Mouse (Mus musculus) hindbrain, embryonic 14.5 days (tissue): Measurements from ENCODE around the gene Gm6793. TPM values are rescaled to one million over a fixed set of nuclear protein-coding genes. Genes with fewer than 3 reads are reported as not detected.

ENCODE experiments used
- ATAC-seq: fragments of 200-750 bp; cut with Nextera tagmentation; 2 replicates; pipeline ENCODE4 v1.8.0; 2017; ENCODE audit warnings: moderate number of reproducible peaks, mild to moderate bottlenecking, moderate TSS enrichment, moderate library complexity; ENCODE audit not compliant: low FRiP score
- DNase-seq: peaks from one replicate; pipeline ENCODE4 v3.0.0-alpha.2; 2015; ENCODE audit warnings: low spot score
- H3K27ac ChIP-seq: fragments of 300-500 bp; sonication (generic); 2 replicates; pipeline ENCODE4 v1.5.1; 2014; ENCODE audit warnings: mild to moderate bottlenecking, moderate library complexity
- H3K27me3 ChIP-seq: fragments of 300-500 bp; sonication (generic); 2 replicates; pipeline ENCODE4 v1.6.1; 2014; ENCODE audit warnings: mild to moderate bottlenecking, low read length, mixed read lengths; ENCODE audit not compliant: control insufficient read depth, insufficient read depth
- H3K36me3 ChIP-seq: fragments of 300-500 bp; sonication (generic); replicated peaks from 2 replicates; pipeline ENCODE4 v1.6.1; 2014; ENCODE audit not compliant: control insufficient read depth, insufficient read depth
- H3K4me1 ChIP-seq: fragments of 300-500 bp; sonication (generic); replicated peaks from 2 replicates; pipeline ENCODE4 v1.6.1; 2014; ENCODE audit warnings: antibody characterized with exemption, low read length, mixed read lengths; ENCODE audit not compliant: control insufficient read depth, insufficient read depth
- H3K4me2 ChIP-seq: fragments of 300-500 bp; sonication (generic); replicated peaks from 2 replicates; pipeline ENCODE4 v1.6.1; 2014; ENCODE audit warnings: mild to moderate bottlenecking, moderate library complexity
- H3K4me3 ChIP-seq: fragments of 300-500 bp; sonication (generic); replicated peaks from 2 replicates; pipeline ENCODE4 v1.5.1; 2014; ENCODE audit warnings: mild to moderate bottlenecking, low read length
- H3K9ac ChIP-seq: fragments of 300-500 bp; sonication (generic); 2 replicates; pipeline ENCODE4 v1.6.1; 2014
- H3K9me3 ChIP-seq: fragments of 300-500 bp; sonication (generic); 2 replicates; pipeline ENCODE4 v1.6.1; 2016; ENCODE audit warnings: low read length; ENCODE audit not compliant: control insufficient read depth
- WGBS: fragments of 180-500 bp; shearing (Covaris S2); extraction: QIAGEN DNeasy Blood & Tissue Kit; methylation state at CpG from one replicate; pipeline ENCODE4 v1.1.7; 2014; 5-methylcytosine and 5-hydroxymethylcytosine counted together
- polyA plus RNA-seq: library from polyadenylated mRNA; unstranded; fragments of >200 nt; fragmentation: Nextera tagmentation; extraction: Ambion mirVana; gene quantifications from 2 replicates; pipeline ENCODE4 v1.2.1, GENCODE M21; 2014

Gm6793 gene
- polyA plus RNA-seq, 1 experiment from 2014 or later: 1.2 TPM

DNA sequence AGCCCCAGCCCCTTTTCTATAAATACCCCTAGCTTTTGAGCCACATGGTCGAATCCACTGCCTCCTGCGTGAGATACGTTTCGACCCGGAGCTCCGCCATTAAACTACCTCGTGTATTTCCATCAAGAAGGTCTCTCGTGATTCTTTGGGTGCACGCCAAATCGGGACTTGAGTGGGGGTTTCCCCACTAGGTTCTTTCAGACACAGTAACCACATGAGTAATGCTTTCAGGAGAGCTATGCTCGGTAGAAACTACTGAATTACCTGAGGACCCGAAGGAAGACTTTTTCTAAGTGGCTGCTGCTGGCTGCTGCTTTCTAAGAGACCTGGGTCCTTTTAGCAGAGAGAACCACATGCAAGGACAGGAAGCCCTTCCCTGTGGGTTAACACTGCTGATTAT, 40.7 kb downstream of the Gm6793 start:
- no peak for ATAC-seq

DNA sequence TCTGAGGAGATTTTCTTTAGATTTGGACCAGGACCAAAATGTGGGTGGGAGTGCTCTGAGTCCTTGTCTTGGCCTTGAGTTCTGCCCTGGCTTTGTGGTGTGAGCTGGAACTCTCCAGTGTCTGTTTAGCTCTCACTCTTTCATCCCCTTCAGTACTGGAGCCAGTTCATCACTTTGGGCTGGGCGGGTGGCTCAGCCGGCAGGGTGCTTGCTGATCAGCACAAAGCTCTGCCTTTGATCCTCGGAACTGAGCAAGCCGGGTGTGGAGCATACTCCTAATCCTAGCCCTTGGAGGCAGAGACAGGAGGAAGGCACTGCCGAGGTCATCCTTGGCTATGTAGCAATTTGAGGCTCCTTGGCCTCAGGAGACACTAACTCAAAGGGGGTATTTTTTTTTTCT, 45.8 kb downstream of the Gm6793 start:
- peaks cover 10% of the 10 kb centered on the region; the same call in 1 of the 2 replicates for H3K36me3 ChIP-seq
- no peak overlapping the region for H3K27ac ChIP-seq
- no peaks in the 10 kb centered on the region for H3K4me1 ChIP-seq
- no peak overlapping the region for H3K4me2 ChIP-seq
- no peak overlapping the region for H3K4me3 ChIP-seq
- WGBS: 46% methylated on average over 5 of the region's 5 CpGs
- H3K9me3 ChIP-seq: no peaks in the 10 kb centered on the region
- no peak overlapping the region for H3K9ac ChIP-seq
- ATAC-seq (no peak), DNase-seq (no peak)
- no peaks in the 10 kb centered on the region for H3K27me3 ChIP-seq

More for the DNA sequence above, 40.7 kb downstream of the Gm6793 start:
- WGBS: 98% methylated on average over 12 of the region's 12 CpGs
- DNase-seq: no peak
- H3K4me2 ChIP-seq: no peak overlapping the region
- H3K4me1 ChIP-seq: no peaks in the 10 kb centered on the region
- H3K4me3 ChIP-seq: no peak overlapping the region
- H3K9ac ChIP-seq: no peak overlapping the region
- no peak overlapping the region for H3K27ac ChIP-seq
- peaks cover 10% of the 10 kb centered on the region; the same call in 1 of the 2 replicates for H3K36me3 ChIP-seq
- no peaks in the 10 kb centered on the region for H3K27me3 ChIP-seq
- H3K9me3 ChIP-seq: no peaks in the 10 kb centered on the region

DNA sequence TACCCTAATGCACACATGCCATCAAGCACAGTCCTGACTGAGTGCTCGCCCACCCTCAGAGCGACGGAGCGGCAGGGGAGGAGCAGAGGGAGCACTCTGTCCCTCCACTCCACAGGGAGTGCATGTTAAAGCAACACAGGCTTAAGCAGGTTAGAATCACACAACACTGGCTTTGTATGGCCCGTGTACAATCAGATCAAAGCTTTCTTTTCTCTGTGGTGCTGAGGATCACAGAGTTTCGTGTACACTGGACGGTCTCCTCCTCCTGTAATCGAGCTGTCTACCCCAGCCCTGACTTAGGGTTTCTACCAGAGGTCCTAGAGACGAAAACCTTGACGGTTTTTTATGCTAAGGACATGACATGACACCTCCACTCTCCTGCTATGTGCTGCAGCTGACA, 46.3 kb downstream of the Gm6793 start:
- DNase-seq: no peak
- Histone ChIP-seq H3K27ac (no peak overlapping the region), H3K9me3 (no peaks in the 10 kb centered on the region), H3K36me3 (0 out of 2 replicates have a peak, but pooled peaks cover 10% of the 10 kb centered on the region), H3K4me2 (no peak overlapping the region), H3K9ac (no peak overlapping the region), H3K27me3 (no peaks in the 10 kb centered on the region), H3K4me1 (no peaks in the 10 kb centered on the region), H3K4me3 (no peak overlapping the region)
- ATAC-seq: no peak
- 90% methylated on average over 10 of the region's 10 CpGs for WGBS

DNA sequence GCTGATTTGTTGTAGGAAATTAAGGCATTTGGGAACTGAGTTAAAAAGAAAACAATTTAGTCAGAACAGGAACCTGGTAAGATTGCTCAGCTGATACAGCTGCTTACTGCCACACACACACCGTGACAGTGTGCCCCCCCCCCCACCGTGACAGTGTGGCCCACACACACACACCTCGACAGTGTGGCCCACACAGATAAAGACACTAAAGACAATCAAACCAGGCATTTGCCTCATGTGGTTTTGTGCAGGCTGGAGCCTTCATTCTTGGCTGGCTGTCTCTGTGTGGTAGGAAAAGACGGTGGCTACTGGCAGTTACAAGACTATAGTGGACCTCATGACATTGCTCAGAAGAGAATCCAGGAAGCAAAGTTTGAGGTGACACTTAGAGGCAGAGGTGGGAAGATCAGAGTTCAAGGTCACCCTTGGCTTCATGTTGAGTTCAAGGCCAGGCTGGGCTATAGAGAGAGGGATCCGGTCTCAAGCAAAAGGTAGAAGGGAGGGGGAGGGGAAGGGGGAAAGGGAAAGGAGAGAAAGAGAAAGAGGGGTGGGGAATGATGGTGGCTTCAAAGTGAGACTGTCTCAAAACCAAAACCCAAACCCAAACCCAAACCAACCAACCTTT, 47.5 kb downstream of the Gm6793 start:
- no peaks in the 10 kb centered on the region for H3K9me3 ChIP-seq
- H3K4me1 ChIP-seq: no peaks in the 10 kb centered on the region
- no peak overlapping the region for H3K27ac ChIP-seq
- no peak overlapping the region for H3K4me3 ChIP-seq
- H3K27me3 ChIP-seq: no peaks in the 10 kb centered on the region
- DNase-seq (no peak), ATAC-seq (no peak)
- 0 out of 2 replicates have a peak, but pooled peaks cover 9% of the 10 kb centered on the region for H3K36me3 ChIP-seq
- 81% methylated on average over 5 of the region's 5 CpGs for WGBS
- no peak overlapping the region for H3K9ac ChIP-seq
- no peak overlapping the region for H3K4me2 ChIP-seq

DNA sequence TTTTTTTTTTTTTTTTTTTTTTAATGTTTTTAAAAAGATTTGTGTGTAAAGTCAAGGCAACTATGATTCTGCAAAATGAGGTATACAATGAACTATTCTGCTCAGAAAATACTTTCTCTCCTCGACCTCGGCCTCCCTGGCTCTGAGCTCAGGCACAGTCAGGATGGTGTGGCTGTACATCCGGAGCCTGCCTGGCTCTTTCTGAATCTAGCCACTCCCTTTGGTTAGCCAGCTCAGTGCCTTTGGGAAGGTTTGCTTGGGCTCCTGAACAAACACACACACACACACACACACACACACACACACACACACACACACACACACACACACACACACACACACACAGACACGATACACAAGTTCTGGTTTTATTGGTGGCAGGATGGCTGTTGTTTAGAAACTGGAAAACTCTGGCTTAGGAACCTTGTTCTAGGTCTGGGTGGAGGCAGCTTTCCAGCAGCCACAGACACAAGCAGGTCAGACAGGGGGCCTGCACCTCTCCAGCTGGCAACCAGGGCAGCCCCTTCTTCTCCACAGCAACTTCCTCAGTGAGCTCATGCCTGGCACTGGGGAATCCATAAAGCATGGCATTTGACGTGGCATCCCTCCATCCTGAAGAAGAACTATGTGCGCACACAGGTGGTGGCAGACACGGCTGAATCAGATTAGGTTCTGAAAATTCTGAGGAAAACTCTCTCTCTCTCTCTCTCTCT, 49.8 kb downstream of the Gm6793 start:
- Histone ChIP-seq H3K4me2 (no peak overlapping the region), H3K27ac (no peak overlapping the region), H3K4me1 (no peaks in the 10 kb centered on the region), H3K9me3 (no peaks in the 10 kb centered on the region), H3K9ac (no peak overlapping the region), H3K27me3 (no peaks in the 10 kb centered on the region), H3K36me3 (no peaks in the 10 kb centered on the region), H3K4me3 (no peak overlapping the region)
- DNase-seq (no peak), ATAC-seq (no peak)
- 81% methylated on average over 7 of the region's 7 CpGs for WGBS

DNA sequence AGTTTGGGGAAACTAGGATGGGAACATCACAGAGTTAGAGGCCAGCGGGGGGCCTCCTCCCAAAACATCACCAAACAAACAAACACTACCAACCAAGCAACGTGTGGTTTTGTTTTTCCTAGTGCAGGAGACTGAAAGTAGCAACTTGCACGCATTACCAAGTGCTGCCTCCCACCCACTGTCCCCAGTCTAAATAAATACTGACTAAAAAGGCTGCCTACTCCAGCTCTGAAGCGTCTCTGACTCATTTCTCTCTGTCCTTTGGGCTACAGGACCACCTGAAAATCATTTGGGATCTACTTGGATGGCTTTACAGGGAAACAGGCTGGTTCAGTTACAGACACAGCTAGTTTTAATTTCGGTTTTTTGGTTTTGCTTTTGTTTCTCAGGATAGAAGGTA, 50.5 kb downstream of the Gm6793 start:
- no peak for ATAC-seq
- no peaks in the 10 kb centered on the region for H3K4me1 ChIP-seq
- WGBS: 62% methylated on average over 5 of the region's 5 CpGs
- H3K4me3 ChIP-seq: no peak overlapping the region
- no peaks in the 10 kb centered on the region for H3K27me3 ChIP-seq
- no peak overlapping the region for H3K27ac ChIP-seq
- DNase-seq: no peak
- no peak overlapping the region for H3K4me2 ChIP-seq
- no peak overlapping the region for H3K9ac ChIP-seq
- no peaks in the 10 kb centered on the region for H3K9me3 ChIP-seq
- H3K36me3 ChIP-seq: no peaks in the 10 kb centered on the region

DNA sequence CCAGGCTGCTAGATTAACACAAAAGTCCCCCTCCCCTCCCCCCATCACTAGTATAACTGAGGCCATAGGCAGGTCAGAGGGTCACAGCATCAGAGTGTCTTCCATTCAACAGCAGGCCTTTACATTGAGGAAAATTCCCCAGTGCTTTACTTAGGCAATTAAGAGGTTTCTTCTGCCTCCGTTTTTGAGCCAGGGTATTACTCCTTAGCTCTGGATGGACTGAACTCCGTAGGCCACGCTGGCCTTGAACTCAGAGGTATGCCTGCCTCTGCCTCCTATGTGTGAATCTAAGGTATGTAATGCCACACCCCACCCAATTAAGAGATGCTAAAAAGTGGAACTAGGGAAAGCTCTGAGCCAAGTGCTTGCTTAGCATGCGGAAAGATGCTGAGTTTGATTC, 51.3 kb downstream of the Gm6793 start:
- no peak overlapping the region for H3K4me2 ChIP-seq
- H3K27ac ChIP-seq: no peak overlapping the region
- no peak overlapping the region for H3K9ac ChIP-seq
- 78% methylated on average over 4 of the region's 4 CpGs for WGBS
- H3K36me3 ChIP-seq: no peaks in the 10 kb centered on the region
- no peaks in the 10 kb centered on the region for H3K4me1 ChIP-seq
- ATAC-seq: no peak
- no peak overlapping the region for H3K4me3 ChIP-seq
- H3K9me3 ChIP-seq: no peaks in the 10 kb centered on the region
- no peak for DNase-seq
- no peaks in the 10 kb centered on the region for H3K27me3 ChIP-seq

Other genes starting within 250 kb of the Gm6793 start
- gene Cfdp1, start 160.7 kb downstream of the Gm6793 start, polyA plus RNA-seq: 155 and 172 TPM in 2 replicates
- gene Tmem170, start 138.3 kb downstream of the Gm6793 start, polyA plus RNA-seq: 2.8 and 3.7 TPM in 2 replicates
- 2.7 and 4.3 TPM in 2 replicates for gene Chst5, start 104.6 kb downstream of the Gm6793 start, polyA plus RNA-seq
- gene Tmem231, start 81.2 kb downstream of the Gm6793 start, polyA plus RNA-seq: 15.3 and 19.6 TPM in 2 replicates
- 454 and 472 TPM in 2 replicates for gene Gabarapl2, start 74.3 kb downstream of the Gm6793 start, polyA plus RNA-seq
- 4.9 and 6.0 TPM in 2 replicates for gene Adat1, start 22.7 kb downstream of the Gm6793 start, polyA plus RNA-seq
- 190 and 196 TPM in 2 replicates for gene Kars, start 3.7 kb downstream of the Gm6793 start, polyA plus RNA-seq
- 57.4 and 60.0 TPM in 2 replicates for gene Terf2ip, start 3.6 kb downstream of the Gm6793 start, polyA plus RNA-seq